Mouse (Mus musculus) kidney, embryonic 15.5 days (tissue): ENCODE results near the gene Aif1l. TPM values are rescaled to one million over a fixed set of nuclear protein-coding genes. Genes with fewer than 3 reads are reported as not detected.

Experiments
- ATAC-seq: fragments of 200-750 bp; cut with Nextera tagmentation; replicated peaks from 2 replicates; pipeline ENCODE4 v1.8.0; 2017; ENCODE audit warnings: moderate TSS enrichment; ENCODE audit not compliant: low FRiP score
- H3K27ac ChIP-seq: fragments of 300-500 bp; sonication (generic); 2 replicates; pipeline ENCODE4 v1.5.1; 2015; ENCODE audit warnings: mild to moderate bottlenecking, inconsistent platforms
- H3K27me3 ChIP-seq: fragments of 300-500 bp; sonication (generic); 2 replicates; pipeline ENCODE4 v1.6.1; 2015; ENCODE audit warnings: inconsistent platforms
- H3K36me3 ChIP-seq: fragments of 300-500 bp; sonication (generic); 2 replicates; pipeline ENCODE4 v1.6.1; 2015; ENCODE audit warnings: inconsistent platforms
- H3K4me1 ChIP-seq: fragments of 300-500 bp; sonication (generic); 2 replicates; pipeline ENCODE4 v1.6.1; 2015; ENCODE audit warnings: inconsistent platforms
- H3K4me2 ChIP-seq: fragments of 300-500 bp; sonication (generic); 2 replicates; pipeline ENCODE4 v1.6.1; 2015; ENCODE audit warnings: moderate library complexity, mild to moderate bottlenecking, inconsistent platforms
- H3K4me3 ChIP-seq: fragments of 300-500 bp; sonication (generic); replicated peaks from 2 replicates; pipeline ENCODE4 v1.5.1; 2015; ENCODE audit warnings: mild to moderate bottlenecking, inconsistent platforms
- H3K9ac ChIP-seq: fragments of 300-500 bp; sonication (generic); 2 replicates; pipeline ENCODE4 v1.6.1; 2015; ENCODE audit warnings: mild to moderate bottlenecking, inconsistent platforms
- H3K9me3 ChIP-seq: fragments of 300-500 bp; sonication (generic); replicated peaks from 2 replicates; pipeline ENCODE4 v1.6.1; 2016; ENCODE audit warnings: inconsistent platforms
- WGBS: fragments of 180-500 bp; shearing (Covaris S2); methylation state at CpG from one replicate; pipeline ENCODE4 v1.1.7; 2015; ENCODE audit warnings: mixed read lengths; 5-methylcytosine and 5-hydroxymethylcytosine counted together
- polyA plus RNA-seq: library from polyadenylated mRNA; unstranded; fragments of >200 nt; fragmentation: Nextera tagmentation; extraction: Ambion mirVana; gene quantifications from 2 replicates; pipeline ENCODE4 v1.2.1, GENCODE M21; 2015

Gene Aif1l
- polyA plus RNA-seq, 1 experiment from 2014 or later = 75.5 TPM

- peak; percentile 63 for ATAC-seq
- no peak overlapping the region for H3K9ac ChIP-seq
- H3K27me3 ChIP-seq = no peaks in the 10 kb centered on the region; the same call in 1 of the 2 replicates
- H3K9me3 ChIP-seq = no peaks in the 10 kb centered on the region
- H3K4me1 ChIP-seq = peaks cover 66% of the 10 kb centered on the region
- H3K4me3 ChIP-seq = no peak overlapping the region
- peak overlapping the region; percentile 91 for H3K27ac ChIP-seq
- H3K36me3 ChIP-seq = no peaks in the 10 kb centered on the region
- H3K4me2 ChIP-seq = no peak overlapping the region
- 59% methylated on average over 8 of the region's 8 CpGs for WGBS
Observed at GRCm38 (mm10) chr2:31953687-31954086, 3.7 kb downstream of the Aif1l start.

- peak overlapping the region; percentile 91 for H3K27ac ChIP-seq
- H3K4me1 ChIP-seq = peaks cover 73% of the 10 kb centered on the region
- no peaks in the 10 kb centered on the region for H3K36me3 ChIP-seq
- H3K27me3 ChIP-seq = no peaks in the 10 kb centered on the region; the same call in 1 of the 2 replicates
- no peak overlapping the region for H3K9ac ChIP-seq
- H3K4me2 ChIP-seq = 0 out of 2 replicates have a peak overlapping the region, but pooled peaks have one; percentile 23
- 53% methylated on average over 9 of the region's 9 CpGs for WGBS
- H3K9me3 ChIP-seq = no peaks in the 10 kb centered on the region
- no peak overlapping the region for H3K4me3 ChIP-seq
- ATAC-seq = 0 out of 2 replicates have a peak, but pooled peaks have one; percentile 23
Observed at GRCm38 (mm10) chr2:31954779-31955181, 4.8 kb downstream of the Aif1l start.

GRCm38 (mm10) chr2:31955686-31956085, 5.7 kb downstream of the Aif1l start:
- ATAC-seq = no peak
- WGBS = 92% methylated on average over 5 of the region's 5 CpGs
- Histone ChIP-seq H3K4me3 (no peak overlapping the region), H3K9ac (no peak overlapping the region), H3K27me3 (no peaks in the 10 kb centered on the region), H3K36me3 (no peaks in the 10 kb centered on the region), H3K9me3 (no peaks in the 10 kb centered on the region), H3K4me2 (no peak overlapping the region), H3K4me1 (peaks cover 76% of the 10 kb centered on the region), H3K27ac (no peak overlapping the region)

GRCm38 (mm10) chr2:31957211-31957610, 7.3 kb downstream of the Aif1l start:
- WGBS = 87% methylated on average over 10 of the region's 10 CpGs
- no peak overlapping the region for H3K4me2 ChIP-seq
- no peak overlapping the region for H3K4me3 ChIP-seq
- no peaks in the 10 kb centered on the region for H3K9me3 ChIP-seq
- no peak overlapping the region for H3K9ac ChIP-seq
- no peak overlapping the region for H3K27ac ChIP-seq
- H3K36me3 ChIP-seq = no peaks in the 10 kb centered on the region
- peaks cover 76% of the 10 kb centered on the region for H3K4me1 ChIP-seq
- H3K27me3 ChIP-seq = no peaks in the 10 kb centered on the region
- ATAC-seq = no peak

GRCm38 (mm10) chr2:31960986-31961385, 11.0 kb downstream of the Aif1l start:
- Histone ChIP-seq H3K4me1 (peaks cover 54% of the 10 kb centered on the region), H3K36me3 (0 out of 2 replicates have a peak, but pooled peaks cover 5% of the 10 kb centered on the region)

GRCm38 (mm10) chr2:31961791-31962222, 11.9 kb downstream of the Aif1l start:
- WGBS = 34% methylated on average over 4 of the region's 4 CpGs
- Histone ChIP-seq H3K4me3 (no peak overlapping the region), H3K4me2 (no peak overlapping the region), H3K36me3 (0 out of 2 replicates have a peak, but pooled peaks cover 5% of the 10 kb centered on the region), H3K9me3 (no peaks in the 10 kb centered on the region), H3K4me1 (peaks cover 50% of the 10 kb centered on the region), H3K27ac (peak overlapping the region; percentile 78), H3K9ac (no peak overlapping the region), H3K27me3 (no peaks in the 10 kb centered on the region)
- ATAC-seq = peak; percentile 55

More at GRCm38 (mm10) chr2:31960986-31961385, 11.0 kb downstream of the Aif1l start:
- Histone ChIP-seq H3K27me3 (no peaks in the 10 kb centered on the region), H3K4me2 (no peak overlapping the region), H3K4me3 (no peak overlapping the region), H3K27ac (peak overlapping the region; percentile 78), H3K9ac (no peak overlapping the region), H3K9me3 (no peaks in the 10 kb centered on the region)
- WGBS = 70% methylated on average over 8 of the region's 8 CpGs
- ATAC-seq = no peak

- peaks cover 50% of the 10 kb centered on the region for H3K4me1 ChIP-seq
- peak overlapping the region; percentile 78 for H3K27ac ChIP-seq
- 66% methylated on average over 8 of the region's 8 CpGs for WGBS
- ATAC-seq = no peak
- H3K4me2 ChIP-seq = no peak overlapping the region
- H3K9ac ChIP-seq = no peak overlapping the region
- 0 out of 2 replicates have a peak, but pooled peaks cover 5% of the 10 kb centered on the region for H3K36me3 ChIP-seq
- H3K9me3 ChIP-seq = no peaks in the 10 kb centered on the region
- H3K27me3 ChIP-seq = no peaks in the 10 kb centered on the region
- H3K4me3 ChIP-seq = no peak overlapping the region
Observed at GRCm38 (mm10) chr2:31962501-31963224, 12.7 kb downstream of the Aif1l start.

- no peak overlapping the region for H3K4me2 ChIP-seq
- peak; percentile 41; the same call in 1 of the 2 replicates for ATAC-seq
- no peaks in the 10 kb centered on the region for H3K9me3 ChIP-seq
- peaks cover 49% of the 10 kb centered on the region for H3K4me1 ChIP-seq
- 0 out of 2 replicates have a peak, but pooled peaks cover 8% of the 10 kb centered on the region for H3K36me3 ChIP-seq
- H3K27me3 ChIP-seq = no peaks in the 10 kb centered on the region
- H3K4me3 ChIP-seq = no peak overlapping the region
- H3K27ac ChIP-seq = peak overlapping the region; percentile 78
- WGBS = 78% methylated on average over 7 of the region's 7 CpGs
- no peak overlapping the region for H3K9ac ChIP-seq
Observed at GRCm38 (mm10) chr2:31963491-31963890, 13.6 kb downstream of the Aif1l start.

GRCm38 (mm10) chr2:31964191-31964590, 14.3 kb downstream of the Aif1l start:
- peaks cover 11% of the 10 kb centered on the region for H3K36me3 ChIP-seq
- no peak for ATAC-seq
- H3K27ac ChIP-seq = peak overlapping the region; percentile 78
- no peaks in the 10 kb centered on the region for H3K27me3 ChIP-seq
- no peak overlapping the region for H3K4me2 ChIP-seq
- H3K4me3 ChIP-seq = no peak overlapping the region
- no peak overlapping the region for H3K9ac ChIP-seq
- peaks cover 45% of the 10 kb centered on the region for H3K4me1 ChIP-seq
- H3K9me3 ChIP-seq = no peaks in the 10 kb centered on the region
- WGBS = 52% methylated on average over 3 of the region's 3 CpGs

GRCm38 (mm10) chr2:31965110-31965509, 15.2 kb downstream of the Aif1l start:
- Histone ChIP-seq H3K9me3 (no peaks in the 10 kb centered on the region), H3K27ac (no peak overlapping the region), H3K4me1 (peaks cover 36% of the 10 kb centered on the region), H3K36me3 (peaks cover 19% of the 10 kb centered on the region), H3K27me3 (no peaks in the 10 kb centered on the region), H3K4me2 (no peak overlapping the region), H3K9ac (no peak overlapping the region), H3K4me3 (no peak overlapping the region)
- no peak for ATAC-seq

GRCm38 (mm10) chr2:31966801-31967200, 16.9 kb downstream of the Aif1l start:
- Histone ChIP-seq H3K4me2 (no peak overlapping the region), H3K4me3 (no peak overlapping the region), H3K9me3 (no peaks in the 10 kb centered on the region), H3K27ac (no peak overlapping the region), H3K27me3 (no peaks in the 10 kb centered on the region), H3K4me1 (peaks cover 20% of the 10 kb centered on the region), H3K9ac (no peak overlapping the region), H3K36me3 (peaks cover 36% of the 10 kb centered on the region)
- 85% methylated on average over 8 of the region's 8 CpGs for WGBS
- ATAC-seq = no peak

GRCm38 (mm10) chr2:31972589-31972988, 22.6 kb downstream of the Aif1l start:
- Histone ChIP-seq H3K27ac (peak overlapping the region; percentile 87), H3K9ac (no peak overlapping the region), H3K27me3 (no peaks in the 10 kb centered on the region), H3K36me3 (peaks cover 46% of the 10 kb centered on the region), H3K4me3 (no peak overlapping the region), H3K4me2 (no peak overlapping the region), H3K9me3 (no peaks in the 10 kb centered on the region), H3K4me1 (peaks cover 18% of the 10 kb centered on the region)
- whole genome bisulfite sequencing = 75% methylated on average over 4 of the region's 4 CpGs
- ATAC-seq = peak; percentile 53; the same call in 1 of the 2 replicates
